Mouse (Mus musculus) embryonic facial prominence, embryonic 11.5 days (tissue): ENCODE measurements around the gene Dusp14. TPM values are rescaled to one million over a fixed set of nuclear protein-coding genes. Genes with fewer than 3 reads are reported as not detected.

Experiments used
- ATAC-seq: fragments of 200-750 bp; cut with Nextera tagmentation; replicated peaks from 2 replicates; pipeline ENCODE4 v1.8.0; 2017; ENCODE audit warnings: low read depth; ENCODE audit not compliant: insufficient number of reproducible peaks, low FRiP score, low TSS enrichment
- DNase-seq: peaks from one replicate; pipeline ENCODE4 v3.0.0-alpha.2; 2015; ENCODE audit warnings: low spot score
- H3K27ac ChIP-seq: fragments of 300-500 bp; sonication (generic); replicated peaks from 2 replicates; pipeline ENCODE4 v1.5.1; 2014; ENCODE audit warnings: mild to moderate bottlenecking, low read depth, low read length, control low read depth
- H3K27me3 ChIP-seq: fragments of 300-500 bp; sonication (generic); 2 replicates; pipeline ENCODE4 v1.6.1; 2014; ENCODE audit warnings: mild to moderate bottlenecking, low read length, moderate library complexity, mixed read lengths; ENCODE audit not compliant: control insufficient read depth, insufficient read depth
- H3K36me3 ChIP-seq: fragments of 300-500 bp; sonication (generic); replicated peaks from 2 replicates; pipeline ENCODE4 v1.6.1; 2014; ENCODE audit warnings: low read depth, mild to moderate bottlenecking, low read length, moderate library complexity, mixed read lengths; ENCODE audit not compliant: control insufficient read depth, insufficient read depth
- H3K4me1 ChIP-seq: fragments of 300-500 bp; sonication (generic); 2 replicates; pipeline ENCODE4 v1.6.1; 2014; ENCODE audit warnings: low read length, mixed read lengths; ENCODE audit not compliant: control insufficient read depth, insufficient read depth
- H3K4me2 ChIP-seq: fragments of 300-500 bp; sonication (generic); 2 replicates; pipeline ENCODE4 v1.6.1; 2014; ENCODE audit warnings: low read depth, mild to moderate bottlenecking, control low read depth, low read length, moderate library complexity
- H3K4me3 ChIP-seq: fragments of 300-500 bp; sonication (generic); 2 replicates; pipeline ENCODE4 v1.5.1; 2014; ENCODE audit warnings: low read depth, low read length, control low read depth
- H3K9ac ChIP-seq: fragments of 300-500 bp; sonication (generic); replicated peaks from 2 replicates; pipeline ENCODE4 v1.6.1; 2014; ENCODE audit warnings: mild to moderate bottlenecking, control low read depth, low read length
- H3K9me3 ChIP-seq: fragments of 300-500 bp; sonication (generic); replicated peaks from 2 replicates; pipeline ENCODE4 v1.6.1; 2016; ENCODE audit warnings: mild to moderate bottlenecking, low read length, inconsistent platforms, mixed read lengths; ENCODE audit not compliant: control insufficient read depth
- WGBS: fragments of 180-500 bp; shearing (Covaris S2); extraction: QIAGEN DNeasy Blood & Tissue Kit; methylation state at CpG from one replicate; pipeline ENCODE4 v1.1.7; 2014; 5-methylcytosine and 5-hydroxymethylcytosine counted together
- polyA plus RNA-seq: library from polyadenylated mRNA; unstranded; fragments of >200 nt; fragmentation: Nextera tagmentation; extraction: Ambion mirVana; gene quantifications from 2 replicates; pipeline ENCODE4 v1.2.1, GENCODE M21; 2014

The Dusp14 gene
- polyA plus RNA-seq, 1 experiment from 2014 or later = 12.2 TPM

DNA sequence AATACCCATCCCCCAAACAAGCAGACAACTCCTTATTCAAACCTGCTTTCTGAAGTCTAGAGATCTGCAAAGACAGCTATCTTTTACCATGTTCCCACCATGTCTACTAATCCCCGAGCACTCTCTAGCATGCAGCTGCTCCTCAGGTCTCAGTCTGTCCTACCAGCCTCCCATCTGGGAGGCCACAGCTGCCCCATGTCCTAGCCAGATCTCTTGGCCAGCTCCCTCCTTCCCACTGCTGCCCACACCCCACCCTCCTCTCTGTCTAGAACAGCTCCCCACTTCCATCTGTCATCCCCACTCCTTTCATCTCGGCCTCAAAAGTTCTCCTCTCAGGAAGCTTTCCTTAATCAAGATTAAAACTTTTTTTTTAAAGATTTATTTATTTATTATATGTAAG, 7.9 kb upstream of the Dusp14 start:
- no peak for ATAC-seq
- H3K27ac ChIP-seq = no peak overlapping the region
- 85% methylated on average over 2 of the region's 2 CpGs for WGBS
- no peaks in the 10 kb centered on the region for H3K9me3 ChIP-seq
- no peaks in the 10 kb centered on the region; the same call in 1 of the 2 replicates for H3K36me3 ChIP-seq
- no peak overlapping the region for H3K4me2 ChIP-seq
- no peaks in the 10 kb centered on the region for H3K27me3 ChIP-seq
- no peak overlapping the region for H3K9ac ChIP-seq
- H3K4me1 ChIP-seq = 0 out of 2 replicates have a peak, but pooled peaks cover 3% of the 10 kb centered on the region
- H3K4me3 ChIP-seq = no peak overlapping the region
- no peak for DNase-seq

DNA sequence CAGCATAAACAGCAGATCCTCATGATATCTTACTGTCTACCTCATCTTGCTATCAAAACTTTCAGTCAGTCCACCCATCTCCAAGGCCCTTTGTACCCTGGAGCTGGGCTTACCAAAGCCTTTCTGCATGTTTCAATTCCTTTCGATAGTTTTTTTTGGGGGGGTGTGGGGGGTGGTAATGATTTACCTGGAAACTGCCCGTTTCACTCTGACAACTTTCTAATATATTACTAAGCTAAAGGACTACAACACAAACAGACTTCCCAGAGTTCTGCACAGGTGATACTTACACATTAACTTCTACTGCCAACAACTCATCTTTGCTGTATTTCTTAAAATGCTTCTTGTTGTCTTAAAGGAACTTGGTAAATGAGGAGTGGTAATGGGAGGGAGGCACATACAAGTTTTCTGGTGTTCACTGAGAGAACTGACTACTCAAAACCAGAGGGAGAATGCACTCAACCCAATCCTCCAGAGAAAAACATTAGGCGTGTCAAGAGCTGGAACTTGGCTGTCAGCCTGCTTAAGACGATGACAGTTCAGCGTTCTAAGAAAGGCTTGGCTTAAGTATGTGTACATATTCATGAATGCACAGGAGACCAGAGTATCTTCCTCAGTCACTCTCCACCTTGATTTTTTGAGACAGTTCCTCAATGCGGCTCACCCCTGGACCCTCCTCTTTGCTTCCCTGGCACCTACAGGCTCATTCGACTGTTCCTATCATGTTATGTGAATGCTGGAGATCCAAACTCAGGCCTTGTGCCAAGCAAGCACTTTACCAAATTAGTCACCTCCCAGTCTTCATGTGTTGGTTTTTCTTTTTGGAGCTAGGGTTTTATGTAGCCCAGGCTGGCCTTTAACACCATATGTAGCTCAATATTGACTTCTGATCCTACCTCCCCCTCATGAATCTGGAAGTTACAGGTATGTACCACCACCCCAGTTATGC, 5.0 kb upstream of the Dusp14 start:
- Histone ChIP-seq H3K27me3 (no peaks in the 10 kb centered on the region), H3K4me3 (no peak overlapping the region), H3K36me3 (no peaks in the 10 kb centered on the region; the same call in 1 of the 2 replicates), H3K4me1 (0 out of 2 replicates have a peak, but pooled peaks cover 3% of the 10 kb centered on the region), H3K9me3 (no peaks in the 10 kb centered on the region), H3K27ac (no peak overlapping the region), H3K9ac (no peak overlapping the region), H3K4me2 (no peak overlapping the region)
- WGBS = 89% methylated on average over 7 of the region's 7 CpGs
- ATAC-seq (no peak), DNase-seq (no peak)

DNA sequence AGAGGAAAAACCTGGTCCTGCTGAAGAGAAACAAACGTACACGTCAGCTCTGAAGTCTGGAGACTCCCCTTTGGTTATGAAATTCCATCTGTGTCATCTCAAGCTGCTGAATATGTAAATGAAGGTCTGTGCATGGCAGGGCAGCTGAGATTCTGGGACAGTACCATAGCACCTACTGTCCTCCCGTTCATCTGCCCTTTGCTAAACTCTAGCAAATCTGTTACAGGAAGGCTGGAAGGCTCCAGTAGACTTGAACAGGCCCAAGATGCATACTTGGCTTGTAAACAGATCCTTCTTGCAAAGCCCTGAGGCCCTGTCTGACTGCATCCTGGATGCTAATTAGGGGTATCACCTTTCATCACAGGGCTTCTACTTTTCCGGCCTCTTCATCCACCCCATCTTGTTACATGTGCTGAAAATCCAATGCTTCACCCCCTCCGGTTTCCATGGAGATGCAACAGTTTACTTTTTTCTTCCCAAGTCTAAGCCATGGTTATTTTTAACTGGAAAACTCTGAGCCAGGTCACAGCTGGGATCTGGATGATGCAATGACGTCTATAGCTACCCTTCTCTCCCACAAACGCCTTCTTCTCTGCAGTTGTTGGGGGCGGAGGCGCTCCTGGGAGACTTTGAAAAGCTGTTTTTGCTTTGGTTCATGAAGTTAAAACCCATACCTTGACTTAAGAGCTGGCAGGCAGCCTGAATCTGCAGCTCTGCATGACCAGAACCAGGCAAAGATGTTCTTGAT, 4.0 kb upstream of the Dusp14 start:
- Histone ChIP-seq H3K27me3 (peaks cover 4% of the 10 kb centered on the region; the same call in 1 of the 2 replicates), H3K9ac (no peak overlapping the region), H3K4me3 (no peak overlapping the region), H3K36me3 (no peaks in the 10 kb centered on the region), H3K4me1 (0 out of 2 replicates have a peak, but pooled peaks cover 3% of the 10 kb centered on the region), H3K4me2 (no peak overlapping the region), H3K27ac (no peak overlapping the region; the same call in 1 of the 2 replicates), H3K9me3 (no peaks in the 10 kb centered on the region)
- DNase-seq (peak; percentile 72), ATAC-seq (peak; percentile 46; the same call in 1 of the 2 replicates)
- 34% methylated on average over 9 of the region's 9 CpGs for WGBS

DNA sequence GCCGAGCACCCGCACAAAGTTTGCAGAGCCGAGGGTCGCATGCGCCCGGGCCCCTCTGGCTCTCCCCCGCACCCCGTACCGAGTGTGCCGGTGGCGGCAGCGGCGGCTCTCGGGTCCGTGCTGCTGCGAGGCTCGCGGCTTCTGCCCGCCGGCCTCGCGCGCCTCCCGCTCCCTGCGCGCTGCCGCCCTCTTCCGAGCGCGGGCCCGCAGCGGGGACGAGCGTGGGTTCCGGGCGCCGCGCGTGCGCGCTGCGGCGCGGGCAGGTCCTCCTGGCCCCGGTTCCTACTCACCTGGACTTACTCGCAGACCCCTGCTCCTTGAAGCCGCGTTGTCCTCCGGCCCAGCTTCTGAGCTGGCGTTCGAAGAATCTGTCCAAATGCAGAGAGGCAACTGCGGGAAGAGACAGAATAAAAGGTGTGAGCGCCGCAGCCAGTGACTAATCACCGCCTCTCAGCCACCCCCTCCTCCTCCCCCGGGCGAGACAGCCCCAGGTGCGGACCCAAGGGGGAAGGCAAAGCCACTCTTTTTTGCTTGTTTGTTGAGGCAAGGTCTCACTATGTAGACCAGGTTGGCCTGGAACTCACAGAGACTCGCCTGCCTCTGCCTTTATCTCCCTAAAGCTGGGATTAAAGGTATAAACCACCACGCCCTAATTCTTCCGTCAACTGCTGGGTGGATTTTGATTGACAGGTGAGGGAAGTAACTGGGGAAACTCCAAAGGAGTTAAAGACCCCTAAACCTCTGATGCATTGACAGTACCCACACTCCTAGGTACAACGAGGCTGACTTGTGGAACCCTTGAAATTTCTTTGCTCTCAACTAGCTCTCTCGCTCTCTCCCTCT, 649 bp downstream of the Dusp14 start:
- 4% methylated on average over 55 of the region's 63 CpGs for WGBS
- Histone ChIP-seq H3K27me3 (peaks cover 6% of the 10 kb centered on the region; the same call in 1 of the 2 replicates), H3K27ac (no peak overlapping the region)

DNA sequence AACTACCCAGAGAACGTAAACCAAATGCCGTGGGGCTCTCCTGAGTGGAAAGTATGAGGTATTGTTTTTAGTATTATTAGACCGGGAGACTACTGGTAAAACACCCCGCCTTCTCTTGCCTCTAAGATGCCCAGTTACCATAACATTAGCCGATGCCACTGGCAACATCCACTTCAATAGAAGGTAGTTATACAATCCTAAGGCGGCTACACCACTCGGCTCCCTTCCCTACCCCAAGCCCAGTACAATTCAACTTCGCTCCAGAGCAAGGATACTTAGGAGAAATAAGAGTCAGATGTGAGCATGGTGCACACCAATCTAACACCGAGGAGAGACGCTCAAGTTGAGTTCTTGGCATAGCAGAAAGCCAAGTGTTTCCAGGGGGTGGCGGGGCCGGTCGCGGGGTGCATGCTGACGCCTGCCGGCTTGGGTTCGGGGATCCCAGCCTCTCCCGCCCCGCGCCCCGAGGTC, 1.3 kb downstream of the Dusp14 start:
- H3K36me3 ChIP-seq = no peaks in the 10 kb centered on the region
- H3K4me2 ChIP-seq = peak overlapping the region; percentile 92
- no peaks in the 10 kb centered on the region for H3K4me1 ChIP-seq
- 3% methylated on average over 21 of the region's 21 CpGs for WGBS
- peak; percentile 35; the same call in 1 of the 2 replicates for ATAC-seq
- DNase-seq = peak; percentile 52
- peak overlapping the region; percentile 73 for H3K9ac ChIP-seq
- H3K4me3 ChIP-seq = peak overlapping the region; percentile 66
- no peak overlapping the region for H3K27ac ChIP-seq
- peaks cover 6% of the 10 kb centered on the region; the same call in 1 of the 2 replicates for H3K27me3 ChIP-seq
- no peaks in the 10 kb centered on the region for H3K9me3 ChIP-seq

More for the DNA sequence above, 649 bp downstream of the Dusp14 start:
- Histone ChIP-seq H3K9me3 (no peaks in the 10 kb centered on the region), H3K4me3 (peak overlapping the region; percentile 66), H3K4me1 (0 out of 2 replicates have a peak, but pooled peaks cover under 1% of the 10 kb centered on the region), H3K9ac (peak overlapping the region; percentile 73), H3K4me2 (peak overlapping the region; percentile 92), H3K36me3 (no peaks in the 10 kb centered on the region)
- peak; percentile 69 for DNase-seq
- 0 out of 2 replicates have a peak, but pooled peaks have one; percentile 51 for ATAC-seq

GRCm38 (mm10) chr11:84066927-84067645, 2.0 kb downstream of the Dusp14 start:
- peak; percentile 32 for DNase-seq
- Histone ChIP-seq H3K9ac (no peak overlapping the region), H3K36me3 (no peaks in the 10 kb centered on the region), H3K4me3 (peak overlapping the region; percentile 66), H3K9me3 (no peaks in the 10 kb centered on the region), H3K4me1 (no peaks in the 10 kb centered on the region), H3K27ac (no peak overlapping the region), H3K27me3 (peaks cover 6% of the 10 kb centered on the region; the same call in 1 of the 2 replicates), H3K4me2 (peak overlapping the region; percentile 92; the same call in 1 of the 2 replicates)
- 6% methylated on average over 18 of the region's 18 CpGs for WGBS
- no peak for ATAC-seq

- Histone ChIP-seq H3K4me3 (no peak overlapping the region), H3K9ac (no peak overlapping the region), H3K9me3 (no peaks in the 10 kb centered on the region), H3K27me3 (peaks cover 6% of the 10 kb centered on the region; the same call in 1 of the 2 replicates), H3K4me2 (no peak overlapping the region), H3K4me1 (no peaks in the 10 kb centered on the region), H3K36me3 (no peaks in the 10 kb centered on the region), H3K27ac (no peak overlapping the region)
- DNase-seq (peak; percentile 44), ATAC-seq (no peak)
- WGBS = 5% methylated on average over 11 of the region's 11 CpGs
Measured at GRCm38 (mm10) chr11:84066071-84066481, 3.0 kb downstream of the Dusp14 start.
